Mouse (Mus musculus) stomach, postnatal 0 days (tissue): ENCODE measurements around the gene Htra1. TPM values are rescaled to one million over a fixed set of nuclear protein-coding genes. Genes with fewer than 3 reads are reported as not detected.

Experiments
- ATAC-seq: fragments of 200-750 bp; cut with Nextera tagmentation; 2 replicates; pipeline ENCODE4 v1.8.0; 2017; ENCODE audit not compliant: low FRiP score, low TSS enrichment
- DNase-seq: peaks from one replicate; pipeline ENCODE4 v3.0.0-alpha.2; 2016; ENCODE audit warnings: low spot score
- H3K27ac ChIP-seq: fragments of 300-500 bp; sonication (generic); replicated peaks from 2 replicates; pipeline ENCODE4 v1.5.1; 2014; ENCODE audit warnings: mild to moderate bottlenecking, control low read depth
- H3K27me3 ChIP-seq: fragments of 300-500 bp; sonication (generic); 2 replicates; pipeline ENCODE4 v1.6.1; 2014; ENCODE audit warnings: low read length; ENCODE audit not compliant: control insufficient read depth, insufficient read depth
- H3K36me3 ChIP-seq: fragments of 300-500 bp; sonication (generic); 2 replicates; pipeline ENCODE4 v1.6.1; 2014; ENCODE audit warnings: low read length, mixed read lengths; ENCODE audit not compliant: control insufficient read depth, insufficient read depth
- H3K4me1 ChIP-seq: fragments of 300-500 bp; sonication (generic); replicated peaks from 2 replicates; pipeline ENCODE4 v1.6.1; 2014; ENCODE audit warnings: antibody characterized with exemption; ENCODE audit not compliant: control insufficient read depth, insufficient read depth
- H3K4me2 ChIP-seq: fragments of 300-500 bp; sonication (generic); replicated peaks from 2 replicates; pipeline ENCODE4 v1.6.1; 2014; ENCODE audit warnings: low read depth, mild to moderate bottlenecking, control low read depth, moderate library complexity
- H3K4me3 ChIP-seq: fragments of 300-500 bp; sonication (generic); 2 replicates; pipeline ENCODE4 v1.5.1; 2014; ENCODE audit warnings: low read depth, low read length, control low read depth
- H3K9ac ChIP-seq: fragments of 300-500 bp; sonication (generic); 2 replicates; pipeline ENCODE4 v1.6.1; 2014; ENCODE audit warnings: mild to moderate bottlenecking, low read length, control low read depth, mixed read lengths
- H3K9me3 ChIP-seq: fragments of 300-500 bp; sonication (generic); 2 replicates; pipeline ENCODE4 v1.6.1; 2016; ENCODE audit warnings: low read length; ENCODE audit not compliant: control insufficient read depth
- CTCF ChIP-seq: IDR thresholded peaks from 2 replicates; pipeline ENCODE4 v1.5.1; 2016; ENCODE audit warnings: antibody characterized with exemption, low read depth, mild to moderate bottlenecking, moderate library complexity
- EP300 ChIP-seq: optimal IDR thresholded peaks from 2 replicates; pipeline ENCODE3; 2016; ENCODE audit warnings: antibody characterized with exemption
- WGBS: fragments of 180-500 bp; shearing (Covaris S2); extraction: QIAGEN DNeasy Blood & Tissue Kit; methylation state at CpG from one replicate; pipeline ENCODE4 v1.1.7; 2014; 5-methylcytosine and 5-hydroxymethylcytosine counted together
- polyA plus RNA-seq: library from polyadenylated mRNA; unstranded; fragments of >200 nt; fragmentation: Nextera tagmentation; extraction: Ambion mirVana; gene quantifications from 2 replicates; pipeline ENCODE4 v1.2.1, GENCODE M21; 2015

Htra1 gene
- polyA plus RNA-seq, 1 experiment from 2014 or later = 51.6 TPM

- WGBS = 29% methylated on average over 5 of the region's 5 CpGs
- H3K9me3 ChIP-seq = no peaks in the 10 kb centered on the region
- no peaks in the 10 kb centered on the region for H3K27me3 ChIP-seq
- no peaks in the 10 kb centered on the region for H3K36me3 ChIP-seq
- no peak for TF ChIP-seq CTCF
- no peak for TF ChIP-seq EP300
- H3K4me3 ChIP-seq = no peak overlapping the region
- DNase-seq (peak; percentile 50), ATAC-seq (no peak)
- H3K9ac ChIP-seq = no peak overlapping the region
- peaks cover 4% of the 10 kb centered on the region; the same call in 1 of the 2 replicates for H3K4me1 ChIP-seq
- no peak overlapping the region for H3K27ac ChIP-seq
- H3K4me2 ChIP-seq = no peak overlapping the region
These were observed 28.8 kb downstream of the Htra1 start for GRCm38 (mm10) chr7:130964686-130965085.

GRCm38 (mm10) chr7:130965396-130965795 lies 29.5 kb downstream of the Htra1 start:
- Histone ChIP-seq H3K4me2 (no peak overlapping the region), H3K9me3 (no peaks in the 10 kb centered on the region), H3K27ac (peak overlapping the region; percentile 56; the same call in 1 of the 2 replicates), H3K4me3 (no peak overlapping the region), H3K36me3 (no peaks in the 10 kb centered on the region), H3K9ac (no peak overlapping the region), H3K4me1 (peaks cover 4% of the 10 kb centered on the region; the same call in 1 of the 2 replicates), H3K27me3 (no peaks in the 10 kb centered on the region)
- ATAC-seq = 0 out of 2 replicates have a peak, but pooled peaks have one; percentile 24
- DNase-seq = no peak
- WGBS = 83% methylated on average over 4 of the region's 4 CpGs
- TF ChIP-seq EP300 = no peak
- TF ChIP-seq CTCF = no peak

- H3K4me2 ChIP-seq = no peak overlapping the region
- H3K4me3 ChIP-seq = no peak overlapping the region
- no peaks in the 10 kb centered on the region for H3K9me3 ChIP-seq
- WGBS = 38% methylated on average over 4 of the region's 4 CpGs
- TF ChIP-seq EP300 = no peak
- TF ChIP-seq CTCF = peak; percentile 30
- peaks cover 4% of the 10 kb centered on the region; the same call in 1 of the 2 replicates for H3K4me1 ChIP-seq
- H3K36me3 ChIP-seq = no peaks in the 10 kb centered on the region
- peak overlapping the region; percentile 78 for H3K27ac ChIP-seq
- ATAC-seq = peak; percentile 50
- no peak overlapping the region for H3K9ac ChIP-seq
- no peaks in the 10 kb centered on the region for H3K27me3 ChIP-seq
- DNase-seq = no peak
These were observed 30.0 kb downstream of the Htra1 start for GRCm38 (mm10) chr7:130965909-130966365.

GRCm38 (mm10) chr7:130966451-130966850 lies 30.5 kb downstream of the Htra1 start:
- ATAC-seq = no peak
- H3K4me3 ChIP-seq = no peak overlapping the region
- H3K27me3 ChIP-seq = no peaks in the 10 kb centered on the region
- H3K36me3 ChIP-seq = no peaks in the 10 kb centered on the region
- H3K4me2 ChIP-seq = no peak overlapping the region
- peak overlapping the region; percentile 78 for H3K27ac ChIP-seq
- TF ChIP-seq EP300 = no peak
- no peak for TF ChIP-seq CTCF
- no peaks in the 10 kb centered on the region for H3K9me3 ChIP-seq
- DNase-seq = no peak
- peaks cover 4% of the 10 kb centered on the region; the same call in 1 of the 2 replicates for H3K4me1 ChIP-seq
- H3K9ac ChIP-seq = no peak overlapping the region
- 66% methylated on average over 5 of the region's 5 CpGs for WGBS

- no peak overlapping the region for H3K9ac ChIP-seq
- no peak for TF ChIP-seq EP300
- no peak for TF ChIP-seq CTCF
- H3K27ac ChIP-seq = no peak overlapping the region; the same call in 1 of the 2 replicates
- ATAC-seq (no peak), DNase-seq (no peak)
- no peak overlapping the region for H3K4me3 ChIP-seq
- H3K4me2 ChIP-seq = no peak overlapping the region
- peaks cover 4% of the 10 kb centered on the region; the same call in 1 of the 2 replicates for H3K4me1 ChIP-seq
- no peaks in the 10 kb centered on the region for H3K36me3 ChIP-seq
- no peaks in the 10 kb centered on the region for H3K27me3 ChIP-seq
- 74% methylated on average over 6 of the region's 6 CpGs for WGBS
- no peaks in the 10 kb centered on the region for H3K9me3 ChIP-seq
These were observed 31.0 kb downstream of the Htra1 start for GRCm38 (mm10) chr7:130966876-130967275.

- Histone ChIP-seq H3K4me1 (peaks cover 4% of the 10 kb centered on the region; the same call in 1 of the 2 replicates), H3K27me3 (no peaks in the 10 kb centered on the region), H3K9me3 (no peaks in the 10 kb centered on the region), H3K36me3 (no peaks in the 10 kb centered on the region), H3K9ac (no peak overlapping the region), H3K27ac (peak overlapping the region; percentile 56; the same call in 1 of the 2 replicates), H3K4me2 (no peak overlapping the region), H3K4me3 (no peak overlapping the region)
- DNase-seq (no peak), ATAC-seq (no peak)
- 80% methylated on average over 6 of the region's 6 CpGs for WGBS
- TF ChIP-seq CTCF = no peak
- no peak for TF ChIP-seq EP300
These were observed 32.0 kb downstream of the Htra1 start for GRCm38 (mm10) chr7:130967901-130968300.
